Mouse (Mus musculus) heart, adult 2 months (tissue): ENCODE measurements around the gene Cpsf4l. TPM values are rescaled to one million over a fixed set of nuclear protein-coding genes. Genes with fewer than 3 reads are reported as not detected.
A peak's percentile ranks its signal among the peaks of the same experiment; 100 is the strongest.

Source experiments
- DNase-seq, 2 experiments: peaks; one replicate each; pipeline ENCODE4 v3.0.0; 2021
- H3K27ac ChIP-seq: fragments of 200-600 bp; 2 replicates; pipeline ENCODE4 v1.8.1; 2022
- H3K27me3 ChIP-seq: fragments of 200-500 bp; 2 replicates; pipeline ENCODE4 v1.6.1; 2012; ENCODE audit warnings: mild to moderate bottlenecking, low read length, inconsistent platforms, mixed read lengths; ENCODE audit not compliant: control insufficient read depth, insufficient read depth
- H3K36me3 ChIP-seq: fragments of 200-500 bp; 2 replicates; pipeline ENCODE4 v1.6.1; 2012; ENCODE audit warnings: low read length, inconsistent platforms; ENCODE audit not compliant: control insufficient read depth, insufficient read depth
- H3K4me1 ChIP-seq: fragments of 200-500 bp; 2 replicates; pipeline ENCODE4 v1.6.1; 2011; ENCODE audit warnings: low read length; ENCODE audit not compliant: control insufficient read depth, insufficient read depth
- H3K4me3 ChIP-seq: fragments of 200-600 bp; 2 replicates; pipeline ENCODE4 v1.8.1; 2022
- H3K79me2 ChIP-seq: fragments of 200-500 bp; replicated peaks from 2 replicates; pipeline ENCODE4 v1.6.1; 2012; ENCODE audit warnings: mild to moderate bottlenecking, inconsistent platforms, low read length, moderate library complexity, mixed read lengths; ENCODE audit not compliant: control insufficient read depth, insufficient read depth
- H3K9ac ChIP-seq: fragments of 200-500 bp; 2 replicates; pipeline ENCODE4 v1.6.1; 2012; ENCODE audit warnings: low read depth, mild to moderate bottlenecking, control low read depth, inconsistent platforms, low read length, mixed read lengths
- CTCF ChIP-seq: fragments of 200-600 bp; IDR thresholded peaks from 2 replicates; pipeline ENCODE4 v1.8.1; 2022; ENCODE audit warnings: antibody characterized with exemption, mild to moderate bottlenecking, moderate library complexity
- EP300 ChIP-seq: fragments of 200-500 bp; IDR thresholded peaks from 2 replicates; pipeline ENCODE4 v1.6.1; 2011; ENCODE audit warnings: low read depth, low read length, control low read depth; ENCODE audit not compliant: insufficient read depth
- POLR2A ChIP-seq: fragments of 200-500 bp; IDR thresholded peaks from 2 replicates; pipeline ENCODE4 v1.6.1; 2011; ENCODE audit warnings: mild to moderate bottlenecking, low read depth, low read length, control low read depth; ENCODE audit not compliant: insufficient read depth
- WGBS: fragments of 180-500 bp; shearing (Covaris S2); methylation state at CpG from one replicate; pipeline ENCODE4 v1.1.7; 2018; 5-methylcytosine and 5-hydroxymethylcytosine counted together
- intact Hi-C: fragments of 180-260 bp; cut with DNase I; formaldehyde crosslinking; loops from one replicate; pipeline ENCODE4 v1.15.1; 2025
- polyA plus RNA-seq: library from polyadenylated mRNA; depleted of rRNA; stranded (reverse); fragments of >200 nt; gene quantifications from 2 replicates; pipeline ENCODE4 v1.2.3, GENCODE M21; 2012
- total RNA-seq, 2 experiments: library from RNA; stranded (reverse); gene quantifications; 2 replicates each; pipeline ENCODE4 v1.2.3; 2021

Gene Cpsf4l
- total and polyA plus RNA-seq, 3 experiments: not detected

- intact Hi-C loops: no loop called here
- peaks cover 37% of the 10 kb centered on the region for H3K4me1 ChIP-seq
- H3K27me3 ChIP-seq: no peaks in the 10 kb centered on the region
- H3K79me2 ChIP-seq: no peaks in the 10 kb centered on the region
- no peak overlapping the region for H3K4me3 ChIP-seq
- 70% methylated on average over 8 of the region's 8 CpGs for WGBS
- H3K27ac ChIP-seq: no peak overlapping the region
- H3K36me3 ChIP-seq: no peaks in the 10 kb centered on the region
- DNase-seq: peak in 1 of 2 experiments; percentile 35
- H3K9ac ChIP-seq: no peak overlapping the region
- TF ChIP-seq POLR2A: no peak
- TF ChIP-seq EP300: no peak
- TF ChIP-seq CTCF: no peak
Observed at GRCm38 (mm10) chr11:113737912-113738311, 28.1 kb upstream of the Cpsf4l start.

- TF ChIP-seq POLR2A: no peak
- H3K27me3 ChIP-seq: no peaks in the 10 kb centered on the region
- no peaks in the 10 kb centered on the region for H3K79me2 ChIP-seq
- no peak overlapping the region for H3K9ac ChIP-seq
- intact Hi-C loops: no loop called here
- H3K27ac ChIP-seq: no peak overlapping the region; the same call in 1 of the 2 replicates
- peaks cover 37% of the 10 kb centered on the region for H3K4me1 ChIP-seq
- no peaks in the 10 kb centered on the region for H3K36me3 ChIP-seq
- WGBS: 37% methylated on average over 3 of the region's 3 CpGs
- no peak for DNase-seq
- no peak overlapping the region for H3K4me3 ChIP-seq
Observed at GRCm38 (mm10) chr11:113737553-113737854, 27.7 kb upstream of the Cpsf4l start.

- intact Hi-C loops: no loop called here
- peaks cover 37% of the 10 kb centered on the region for H3K4me1 ChIP-seq
- WGBS: 74% methylated on average over 11 of the region's 11 CpGs
- TF ChIP-seq EP300 (no peak), POLR2A (no peak), CTCF (no peak)
- H3K9ac ChIP-seq: no peak overlapping the region
- H3K79me2 ChIP-seq: no peaks in the 10 kb centered on the region
- H3K27ac ChIP-seq: no peak overlapping the region; the same call in 1 of the 2 replicates
- no peak overlapping the region for H3K4me3 ChIP-seq
- H3K27me3 ChIP-seq: no peaks in the 10 kb centered on the region
- DNase-seq: peak in 1 of 2 experiments; percentile 24
- H3K36me3 ChIP-seq: no peaks in the 10 kb centered on the region
Observed at GRCm38 (mm10) chr11:113736848-113737552, 27.2 kb upstream of the Cpsf4l start.

DNA sequence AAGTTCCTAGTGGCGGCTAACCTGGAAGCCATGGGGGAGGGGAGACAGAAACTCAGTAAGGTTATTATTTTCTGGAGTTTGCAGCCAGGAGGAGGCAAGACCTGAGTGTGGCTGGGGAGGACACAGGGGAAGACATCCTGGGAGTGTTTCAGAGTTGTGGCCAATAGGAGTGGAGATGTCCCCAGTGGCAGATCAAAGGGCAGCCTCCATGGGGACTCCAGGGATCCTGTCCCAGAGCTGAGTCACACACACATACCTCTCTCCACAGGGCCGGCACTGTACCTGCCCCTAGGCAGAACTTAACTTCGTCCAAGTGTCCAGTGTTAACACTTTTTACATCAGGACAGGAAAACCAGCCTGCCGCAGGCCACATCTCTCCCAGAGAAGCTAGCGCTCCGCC is 25.3 kb upstream of the Cpsf4l start:
- peak overlapping the region; percentile 17; the same call in 1 of the 2 replicates for H3K27ac ChIP-seq
- no peaks in the 10 kb centered on the region for H3K27me3 ChIP-seq
- peak in 1 of 2 experiments; percentile 31 for DNase-seq
- H3K4me3 ChIP-seq: no peak overlapping the region
- TF ChIP-seq EP300 (no peak), CTCF (no peak), POLR2A (no peak)
- no peaks in the 10 kb centered on the region for H3K36me3 ChIP-seq
- H3K79me2 ChIP-seq: no peaks in the 10 kb centered on the region
- no peak overlapping the region for H3K9ac ChIP-seq
- H3K4me1 ChIP-seq: peaks cover 43% of the 10 kb centered on the region
- WGBS: 63% methylated on average over 6 of the region's 6 CpGs
- intact Hi-C loops: no loop called here

- H3K79me2 ChIP-seq: no peaks in the 10 kb centered on the region
- H3K9ac ChIP-seq: 0 out of 2 replicates have a peak overlapping the region, but pooled peaks have one; percentile 2
- WGBS: 35% methylated on average over 6 of the region's 6 CpGs
- TF ChIP-seq CTCF: no peak
- TF ChIP-seq POLR2A: no peak
- peak; percentile 49 to 61 for DNase-seq
- no peak overlapping the region for H3K4me3 ChIP-seq
- intact Hi-C loops: no loop called here
- no peaks in the 10 kb centered on the region for H3K36me3 ChIP-seq
- no peaks in the 10 kb centered on the region for H3K27me3 ChIP-seq
- H3K27ac ChIP-seq: no peak overlapping the region; the same call in 1 of the 2 replicates
- H3K4me1 ChIP-seq: peaks cover 35% of the 10 kb centered on the region
Observed at GRCm38 (mm10) chr11:113733631-113734364, 24.0 kb upstream of the Cpsf4l start.

DNA sequence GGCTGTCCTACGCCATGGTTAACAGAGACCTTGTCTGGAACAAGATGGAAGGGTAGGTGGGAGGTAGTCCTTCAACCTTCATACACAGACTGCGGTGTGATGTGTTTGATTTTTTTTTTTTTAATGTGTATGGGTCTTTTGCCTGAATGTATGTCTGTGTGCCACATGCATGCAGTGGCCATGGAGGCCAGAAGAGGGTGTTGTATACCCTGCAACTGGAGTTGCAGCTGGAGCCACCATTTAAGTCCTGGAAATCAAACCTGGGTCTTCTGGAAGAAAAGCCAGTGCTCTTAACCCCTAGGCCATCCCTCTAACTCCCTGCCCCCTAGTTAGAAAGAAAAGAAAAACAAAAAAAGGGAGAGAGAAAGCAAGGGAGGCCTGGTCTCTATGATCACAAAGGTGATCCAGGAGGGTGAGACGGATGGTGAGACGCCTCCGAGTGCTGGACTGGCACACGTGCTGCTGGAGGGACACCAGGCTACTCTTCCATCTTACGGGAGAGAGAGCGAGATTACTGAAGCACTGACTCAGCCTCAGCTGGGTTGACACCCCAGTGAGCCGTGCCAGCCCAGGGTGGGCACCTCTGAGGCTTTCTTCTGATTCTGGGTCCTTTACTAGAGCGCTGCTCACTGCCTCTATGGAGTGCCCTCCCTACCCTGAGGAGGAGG is 22.3 kb upstream of the Cpsf4l start:
- no peak for DNase-seq
- peaks cover 28% of the 10 kb centered on the region for H3K4me1 ChIP-seq
- H3K9ac ChIP-seq: no peak overlapping the region
- no peak overlapping the region for H3K4me3 ChIP-seq
- intact Hi-C loops: no loop called here
- H3K27ac ChIP-seq: no peak overlapping the region
- no peak for TF ChIP-seq EP300
- no peak for TF ChIP-seq POLR2A
- TF ChIP-seq CTCF: peak; percentile 43
- no peaks in the 10 kb centered on the region for H3K36me3 ChIP-seq
- no peaks in the 10 kb centered on the region; the same call in 1 of the 2 replicates for H3K79me2 ChIP-seq
- WGBS: 95% methylated on average over 10 of the region's 10 CpGs
- H3K27me3 ChIP-seq: no peaks in the 10 kb centered on the region
